Mouse (Mus musculus) ES-Bruce4 (cell line): Measurements from ENCODE around the gene Ncor2.

Source experiments
- CTCF ChIP-seq: IDR thresholded peaks from one replicate; pipeline ENCODE4 v1.8.1; 2011; ENCODE audit warnings: low read depth, low read length
- POLR2A ChIP-seq: IDR thresholded peaks from one replicate; pipeline ENCODE4 v1.8.1; 2011; ENCODE audit warnings: low read length; ENCODE audit not compliant: insufficient read depth

- TF ChIP-seq CTCF = no peak
- TF ChIP-seq POLR2A = no peak
These were observed 95.3 kb downstream of the Ncor2 start for GRCm38 (mm10) chr5:125083674-125084073.
